Mouse (Mus musculus) right cerebral cortex, postnatal 10 days (tissue): ENCODE results near the gene Mon1a.

Experiments
- DNase-seq, 2 experiments: peaks; one replicate each; pipeline ENCODE4 v3.0.0; 2021; ENCODE audit warnings: low spot score in 2 of 2

The Mon1a gene

GRCm38 (mm10) chr9:107949184-107949921, 61.4 kb downstream of the Mon1a start:
- no peak for DNase-seq

GRCm38 (mm10) chr9:107949922-107950235, 61.9 kb downstream of the Mon1a start, which contains the start of gene Traip:
Gene Traip, plus strand, starts transcription at chr9:107950136.
- DNase-seq = no peak

- peak; percentile 96 to 97 for DNase-seq
Observed at GRCm38 (mm10) chr9:107950460-107951355, 62.8 kb downstream of the Mon1a start.
